Mouse (Mus musculus): ENCODE data around the gene E030018B13Rik. TPM values are rescaled to one million over a fixed set of nuclear protein-coding genes. Genes with fewer than 3 reads are reported as not detected.

E030018B13Rik gene
- polyA plus RNA-seq, 1 experiment: not detected

GRCm38 (mm10) chr7:63897655-63898054 is 19.0 kb upstream of the E030018B13Rik start:
- 17% methylated on average over 3 of the region's 3 CpGs for WGBS
- H3K4me1 ChIP-seq (ENCODE audit: control insufficient read depth, insufficient read depth, insufficient read length, low read length): peaks cover 35% of the 10 kb centered on the region
- H3K4me3 ChIP-seq (ENCODE audit: low read depth, low read length): no peak overlapping the region
- no peaks in the 10 kb centered on the region for H3K36me3 ChIP-seq (ENCODE audit: control insufficient read depth, insufficient read depth, low read length)
- H3K27me3 ChIP-seq (ENCODE audit: control insufficient read depth, insufficient read depth, low read length): no peaks in the 10 kb centered on the region
- TF ChIP-seq CTCF (IDR thresholded peaks at IDR 0.05; ENCODE audit: extremely low read depth, insufficient read length, insufficient replicate concordance, low read depth, low read length): no peak
- no peak for TF ChIP-seq POLR2A (IDR thresholded peaks at IDR 0.05; ENCODE audit: low read depth, low read length)
- H3K27ac ChIP-seq (ENCODE audit: insufficient read depth, low read depth, low read length): peak overlapping the region; percentile 99

GRCm38 (mm10) chr7:63898201-63898600 is 18.5 kb upstream of the E030018B13Rik start:
- Histone ChIP-seq H3K4me3 (ENCODE audit: low read depth, low read length) (no peak overlapping the region), H3K27me3 (ENCODE audit: control insufficient read depth, insufficient read depth, low read length) (no peaks in the 10 kb centered on the region), H3K4me1 (ENCODE audit: control insufficient read depth, insufficient read depth, insufficient read length, low read length) (peaks cover 40% of the 10 kb centered on the region), H3K27ac (ENCODE audit: insufficient read depth, low read depth, low read length) (peak overlapping the region; percentile 99), H3K36me3 (ENCODE audit: control insufficient read depth, insufficient read depth, low read length) (no peaks in the 10 kb centered on the region)
- WGBS: 88% methylated on average over 6 of the region's 6 CpGs
- no peak for TF ChIP-seq CTCF (IDR thresholded peaks at IDR 0.05; ENCODE audit: extremely low read depth, insufficient read length, insufficient replicate concordance, low read depth, low read length)
- no peak for TF ChIP-seq POLR2A (IDR thresholded peaks at IDR 0.05; ENCODE audit: low read depth, low read length)

- Histone ChIP-seq H3K27me3 (ENCODE audit: control insufficient read depth, insufficient read depth, low read length) (no peaks in the 10 kb centered on the region), H3K36me3 (ENCODE audit: control insufficient read depth, insufficient read depth, low read length) (no peaks in the 10 kb centered on the region), H3K27ac (ENCODE audit: insufficient read depth, low read depth, low read length) (no peak overlapping the region; the same call in 1 of the 2 replicates), H3K4me3 (ENCODE audit: low read depth, low read length) (no peak overlapping the region), H3K4me1 (ENCODE audit: control insufficient read depth, insufficient read depth, insufficient read length, low read length) (peaks cover 48% of the 10 kb centered on the region)
- TF ChIP-seq POLR2A (IDR thresholded peaks at IDR 0.05; ENCODE audit: low read depth, low read length): no peak
- no peak for TF ChIP-seq CTCF (IDR thresholded peaks at IDR 0.05; ENCODE audit: extremely low read depth, insufficient read length, insufficient replicate concordance, low read depth, low read length)
- whole genome bisulfite sequencing: 94% methylated on average over 8 of the region's 8 CpGs
Measured at GRCm38 (mm10) chr7:63899925-63900324, 16.7 kb upstream of the E030018B13Rik start.

- Histone ChIP-seq H3K27me3 (ENCODE audit: control insufficient read depth, insufficient read depth, low read length) (no peaks in the 10 kb centered on the region), H3K4me3 (ENCODE audit: low read depth, low read length) (no peak overlapping the region), H3K36me3 (ENCODE audit: control insufficient read depth, insufficient read depth, low read length) (no peaks in the 10 kb centered on the region), H3K4me1 (ENCODE audit: control insufficient read depth, insufficient read depth, insufficient read length, low read length) (peaks cover 51% of the 10 kb centered on the region), H3K27ac (ENCODE audit: insufficient read depth, low read depth, low read length) (no peak overlapping the region)
- TF ChIP-seq POLR2A (IDR thresholded peaks at IDR 0.05; ENCODE audit: low read depth, low read length) (no peak), CTCF (IDR thresholded peaks at IDR 0.05; ENCODE audit: extremely low read depth, insufficient read length, insufficient replicate concordance, low read depth, low read length) (no peak)
- 96% methylated on average over 2 of the region's 2 CpGs for WGBS
Measured at GRCm38 (mm10) chr7:63900411-63900810, 16.2 kb upstream of the E030018B13Rik start.

- Histone ChIP-seq H3K27me3 (ENCODE audit: control insufficient read depth, insufficient read depth, low read length) (no peaks in the 10 kb centered on the region), H3K4me3 (ENCODE audit: low read depth, low read length) (no peak overlapping the region), H3K4me1 (ENCODE audit: control insufficient read depth, insufficient read depth, insufficient read length, low read length) (peaks cover 58% of the 10 kb centered on the region), H3K27ac (ENCODE audit: insufficient read depth, low read depth, low read length) (no peak overlapping the region), H3K36me3 (ENCODE audit: control insufficient read depth, insufficient read depth, low read length) (no peaks in the 10 kb centered on the region)
- 46% methylated on average over 11 of the region's 11 CpGs for WGBS
- TF ChIP-seq POLR2A (IDR thresholded peaks at IDR 0.05; ENCODE audit: low read depth, low read length) (no peak), CTCF (IDR thresholded peaks at IDR 0.05; ENCODE audit: extremely low read depth, insufficient read length, insufficient replicate concordance, low read depth, low read length) (no peak)
Measured at GRCm38 (mm10) chr7:63901346-63901745, 15.3 kb upstream of the E030018B13Rik start.

- H3K27me3 ChIP-seq (ENCODE audit: control insufficient read depth, insufficient read depth, low read length): no peaks in the 10 kb centered on the region
- WGBS: 82% methylated on average over 3 of the region's 3 CpGs
- no peak for TF ChIP-seq POLR2A (IDR thresholded peaks at IDR 0.05; ENCODE audit: low read depth, low read length)
- TF ChIP-seq CTCF (IDR thresholded peaks at IDR 0.05; ENCODE audit: extremely low read depth, insufficient read length, insufficient replicate concordance, low read depth, low read length): no peak
- no peaks in the 10 kb centered on the region for H3K36me3 ChIP-seq (ENCODE audit: control insufficient read depth, insufficient read depth, low read length)
- H3K4me1 ChIP-seq (ENCODE audit: control insufficient read depth, insufficient read depth, insufficient read length, low read length): peaks cover 56% of the 10 kb centered on the region
- no peak overlapping the region for H3K4me3 ChIP-seq (ENCODE audit: low read depth, low read length)
- no peak overlapping the region for H3K27ac ChIP-seq (ENCODE audit: insufficient read depth, low read depth, low read length)
Measured at GRCm38 (mm10) chr7:63901942-63902341, 14.7 kb upstream of the E030018B13Rik start.

- peaks cover 51% of the 10 kb centered on the region for H3K4me1 ChIP-seq (ENCODE audit: control insufficient read depth, insufficient read depth, insufficient read length, low read length)
- H3K36me3 ChIP-seq (ENCODE audit: control insufficient read depth, insufficient read depth, low read length): no peaks in the 10 kb centered on the region
- WGBS: 43% methylated on average over 3 of the region's 3 CpGs
- H3K27ac ChIP-seq (ENCODE audit: insufficient read depth, low read depth, low read length): peak overlapping the region; percentile 60
- TF ChIP-seq CTCF (IDR thresholded peaks at IDR 0.05; ENCODE audit: extremely low read depth, insufficient read length, insufficient replicate concordance, low read depth, low read length) (no peak), POLR2A (IDR thresholded peaks at IDR 0.05; ENCODE audit: low read depth, low read length) (no peak)
- no peaks in the 10 kb centered on the region for H3K27me3 ChIP-seq (ENCODE audit: control insufficient read depth, insufficient read depth, low read length)
- H3K4me3 ChIP-seq (ENCODE audit: low read depth, low read length): no peak overlapping the region
Measured at GRCm38 (mm10) chr7:63902604-63903210, 13.9 kb upstream of the E030018B13Rik start.
